Mouse (Mus musculus): ENCODE results near the gene Tbcel.

GRCm38 (mm10) chr9:42482944-42483343 lies 24.7 kb downstream of the Tbcel start:
- TF ChIP-seq CTCF (IDR thresholded peaks at IDR 0.05; ENCODE audit: extremely low read depth, insufficient read depth, insufficient read length, insufficient replicate concordance) (no peak), POLR2A (IDR thresholded peaks at IDR 0.05; ENCODE audit: low read depth, low read length) (no peak)

All from spleen, adult 2 months (tissue).